Mouse (Mus musculus): ENCODE measurements around the gene Cx3cr1. TPM values are rescaled to one million over a fixed set of nuclear protein-coding genes. Genes with fewer than 3 reads are reported as not detected.
A peak's percentile ranks its signal among the peaks of the same experiment; 100 is the strongest.

Gene Cx3cr1
- polyA plus RNA-seq, 1 experiment from 2014 or later: 4.5 TPM

GRCm38 (mm10) chr9:120084406-120084805 is 14.7 kb upstream of the Cx3cr1 start:
- H3K27ac ChIP-seq: no peak overlapping the region
- DNase-seq (ENCODE audit: low spot score) (no peak), ATAC-seq (replicated peaks; ENCODE audit: low FRiP score, low read depth) (no peak)
- WGBS: 89% methylated on average over 9 of the region's 9 CpGs
- no peak overlapping the region for H3K4me2 ChIP-seq (ENCODE audit: low read length)
- no peaks in the 10 kb centered on the region for H3K36me3 ChIP-seq (ENCODE audit: insufficient read depth, low read length)
- H3K4me1 ChIP-seq (replicated peaks; ENCODE audit: insufficient read depth, low read length): no peaks in the 10 kb centered on the region
- no peak overlapping the region for H3K4me3 ChIP-seq (replicated peaks; ENCODE audit: low read depth, low read length)
- H3K9ac ChIP-seq (ENCODE audit: low read depth, low read length): no peak overlapping the region
- H3K27me3 ChIP-seq (ENCODE audit: insufficient read depth, low read length): no peaks in the 10 kb centered on the region
- H3K9me3 ChIP-seq (replicated peaks; ENCODE audit: low read length): no peaks in the 10 kb centered on the region
- no peak for TF ChIP-seq CTCF (IDR thresholded peaks at IDR 0.05; ENCODE audit: low read depth)

- no peak overlapping the region for H3K27ac ChIP-seq
- WGBS: 78% methylated on average over 18 of the region's 18 CpGs
- no peaks in the 10 kb centered on the region for H3K36me3 ChIP-seq (ENCODE audit: insufficient read depth, low read length)
- DNase-seq (ENCODE audit: low spot score) (no peak), ATAC-seq (replicated peaks; ENCODE audit: low FRiP score, low read depth) (no peak)
- H3K27me3 ChIP-seq (ENCODE audit: insufficient read depth, low read length): no peaks in the 10 kb centered on the region
- H3K4me2 ChIP-seq (ENCODE audit: low read length): no peak overlapping the region
- H3K9me3 ChIP-seq (replicated peaks; ENCODE audit: low read length): no peaks in the 10 kb centered on the region
- no peak overlapping the region for H3K9ac ChIP-seq (ENCODE audit: low read depth, low read length)
- no peak for TF ChIP-seq CTCF (IDR thresholded peaks at IDR 0.05; ENCODE audit: low read depth)
- no peaks in the 10 kb centered on the region for H3K4me1 ChIP-seq (replicated peaks; ENCODE audit: insufficient read depth, low read length)
- H3K4me3 ChIP-seq (replicated peaks; ENCODE audit: low read depth, low read length): no peak overlapping the region
Observed at GRCm38 (mm10) chr9:120083158-120083894, 13.6 kb upstream of the Cx3cr1 start.

- Histone ChIP-seq H3K9me3 (replicated peaks; ENCODE audit: low read length) (no peaks in the 10 kb centered on the region), H3K27ac (no peak overlapping the region), H3K4me1 (replicated peaks; ENCODE audit: insufficient read depth, low read length) (no peaks in the 10 kb centered on the region), H3K36me3 (ENCODE audit: insufficient read depth, low read length) (no peaks in the 10 kb centered on the region), H3K4me2 (ENCODE audit: low read length) (no peak overlapping the region), H3K27me3 (ENCODE audit: insufficient read depth, low read length) (no peaks in the 10 kb centered on the region), H3K4me3 (replicated peaks; ENCODE audit: low read depth, low read length) (no peak overlapping the region), H3K9ac (ENCODE audit: low read depth, low read length) (no peak overlapping the region)
- WGBS: 72% methylated on average over 4 of the region's 4 CpGs
- DNase-seq (ENCODE audit: low spot score) (no peak), ATAC-seq (replicated peaks; ENCODE audit: low FRiP score, low read depth) (no peak)
- no peak for TF ChIP-seq CTCF (IDR thresholded peaks at IDR 0.05; ENCODE audit: low read depth)
Observed at GRCm38 (mm10) chr9:120082691-120083090, 13.0 kb upstream of the Cx3cr1 start.

- TF ChIP-seq CTCF (IDR thresholded peaks at IDR 0.05; ENCODE audit: low read depth): no peak
- Histone ChIP-seq H3K27ac (no peak overlapping the region), H3K4me3 (replicated peaks; ENCODE audit: low read depth, low read length) (no peak overlapping the region), H3K9ac (ENCODE audit: low read depth, low read length) (no peak overlapping the region), H3K4me2 (ENCODE audit: low read length) (no peak overlapping the region), H3K27me3 (ENCODE audit: insufficient read depth, low read length) (no peaks in the 10 kb centered on the region), H3K9me3 (replicated peaks; ENCODE audit: low read length) (no peaks in the 10 kb centered on the region), H3K4me1 (replicated peaks; ENCODE audit: insufficient read depth, low read length) (no peaks in the 10 kb centered on the region), H3K36me3 (ENCODE audit: insufficient read depth, low read length) (no peaks in the 10 kb centered on the region)
- no peak for DNase-seq (ENCODE audit: low spot score)
- WGBS: 77% methylated on average over 5 of the region's 5 CpGs
- no peak for ATAC-seq (replicated peaks; ENCODE audit: low FRiP score, low read depth)
Observed at GRCm38 (mm10) chr9:120081967-120082366, 12.3 kb upstream of the Cx3cr1 start.

- Histone ChIP-seq H3K4me3 (replicated peaks; ENCODE audit: low read depth, low read length) (no peak overlapping the region), H3K4me2 (ENCODE audit: low read length) (no peak overlapping the region), H3K27me3 (ENCODE audit: insufficient read depth, low read length) (no peaks in the 10 kb centered on the region), H3K4me1 (replicated peaks; ENCODE audit: insufficient read depth, low read length) (no peaks in the 10 kb centered on the region), H3K9me3 (replicated peaks; ENCODE audit: low read length) (no peaks in the 10 kb centered on the region), H3K9ac (ENCODE audit: low read depth, low read length) (no peak overlapping the region), H3K27ac (no peak overlapping the region), H3K36me3 (ENCODE audit: insufficient read depth, low read length) (no peaks in the 10 kb centered on the region)
- 83% methylated on average over 6 of the region's 6 CpGs for WGBS
- TF ChIP-seq CTCF (IDR thresholded peaks at IDR 0.05; ENCODE audit: low read depth): peak; percentile 40
- ATAC-seq (replicated peaks; ENCODE audit: low FRiP score, low read depth): no peak
- no peak for DNase-seq (ENCODE audit: low spot score)
Observed at GRCm38 (mm10) chr9:120081247-120081646, 11.6 kb upstream of the Cx3cr1 start.

GRCm38 (mm10) chr9:120080546-120081108 is 10.9 kb upstream of the Cx3cr1 start:
- no peaks in the 10 kb centered on the region for H3K9me3 ChIP-seq (replicated peaks; ENCODE audit: low read length)

More at GRCm38 (mm10) chr9:120080546-120081108, 10.9 kb upstream of the Cx3cr1 start:
- no peak overlapping the region for H3K9ac ChIP-seq (ENCODE audit: low read depth, low read length)
- 82% methylated on average over 8 of the region's 8 CpGs for WGBS
- no peak overlapping the region for H3K4me3 ChIP-seq (replicated peaks; ENCODE audit: low read depth, low read length)
- H3K27me3 ChIP-seq (ENCODE audit: insufficient read depth, low read length): no peaks in the 10 kb centered on the region
- DNase-seq (ENCODE audit: low spot score): no peak
- H3K4me1 ChIP-seq (replicated peaks; ENCODE audit: insufficient read depth, low read length): no peaks in the 10 kb centered on the region
- no peaks in the 10 kb centered on the region for H3K36me3 ChIP-seq (ENCODE audit: insufficient read depth, low read length)
- no peak overlapping the region for H3K4me2 ChIP-seq (ENCODE audit: low read length)
- no peak for ATAC-seq (replicated peaks; ENCODE audit: low FRiP score, low read depth)
- peak; percentile 17; the same call in 1 of the 2 replicates for TF ChIP-seq CTCF (IDR thresholded peaks at IDR 0.05; ENCODE audit: low read depth)
- no peak overlapping the region for H3K27ac ChIP-seq

All from kidney, postnatal 0 days (tissue).